Mouse (Mus musculus): Measurements from ENCODE around the gene Ablim1.

Gene Ablim1

DNA sequence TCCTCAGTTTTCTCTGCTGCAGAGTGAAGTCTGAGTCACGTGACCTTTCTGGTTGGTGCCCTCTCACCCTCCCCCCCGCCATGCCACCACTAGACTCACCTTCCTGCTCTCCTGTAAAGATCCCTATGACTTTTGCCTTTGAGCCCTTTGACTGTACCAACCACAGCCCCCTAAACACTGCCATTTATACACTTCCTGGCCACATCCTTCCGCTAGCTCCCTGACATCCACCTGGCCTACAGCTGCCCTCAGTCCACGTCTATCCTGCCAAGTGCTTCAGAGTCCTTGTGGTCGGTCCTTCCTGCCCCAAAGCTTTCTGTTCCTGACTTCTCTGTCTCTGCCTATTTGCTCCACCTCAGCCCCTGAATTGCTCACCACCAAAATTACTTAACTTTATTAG lies 29.1 kb upstream of the Ablim1 start:
- DNase-seq (ENCODE audit: low spot score) = no peak

GRCm38 (mm10) chr19:57340900-57341742 lies 26.4 kb upstream of the Ablim1 start:
- DNase-seq (ENCODE audit: low spot score) = no peak

- no peak for DNase-seq (ENCODE audit: low spot score)
These were observed 24.7 kb upstream of the Ablim1 start for GRCm38 (mm10) chr19:57339281-57339864.

- no peak for DNase-seq (ENCODE audit: low spot score)
These were observed 20.4 kb upstream of the Ablim1 start for GRCm38 (mm10) chr19:57335135-57335534.

DNA sequence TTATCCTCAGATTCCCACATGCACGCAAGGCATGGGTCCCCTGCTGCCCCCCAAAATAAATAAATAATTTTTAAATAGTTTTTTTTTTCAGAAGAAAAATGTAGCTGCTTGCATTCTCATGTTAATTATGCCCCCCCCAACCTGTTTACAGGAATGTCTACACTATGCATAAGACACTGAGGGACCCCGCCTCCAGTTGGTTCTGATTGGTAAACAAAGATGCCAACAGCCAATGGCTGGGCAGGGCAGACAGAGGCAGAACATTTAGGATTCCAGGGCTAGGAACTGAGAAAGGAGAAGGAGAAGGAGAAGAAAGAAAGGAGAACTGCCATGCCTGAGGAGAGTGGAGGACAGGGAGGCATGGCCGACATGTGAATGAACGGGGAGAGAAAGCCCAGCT lies 18.6 kb upstream of the Ablim1 start:
- DNase-seq (ENCODE audit: low spot score) = no peak

- DNase-seq (ENCODE audit: low spot score) = no peak
These were observed 16.5 kb upstream of the Ablim1 start for GRCm38 (mm10) chr19:57331237-57331636.

DNA sequence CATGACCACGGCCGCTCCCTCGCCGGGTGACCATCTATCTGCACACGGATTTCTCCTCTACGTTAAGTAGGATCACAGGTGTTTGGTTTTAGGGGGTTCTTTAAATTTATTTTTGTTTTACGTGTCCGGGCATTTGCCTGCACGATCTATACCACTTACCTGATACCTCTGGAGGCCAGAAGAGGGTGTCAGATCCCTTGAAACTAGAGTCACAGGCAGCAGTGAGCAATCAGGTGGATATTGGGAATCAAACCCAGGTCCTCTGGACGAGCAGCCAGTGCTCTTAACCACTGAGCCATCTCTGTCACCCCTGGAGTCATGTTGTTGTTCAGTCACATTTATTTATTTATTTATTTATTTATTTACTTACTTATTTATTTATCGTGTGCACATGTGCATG lies 15.6 kb upstream of the Ablim1 start:
- no peak for DNase-seq (ENCODE audit: low spot score)

- no peak for DNase-seq (ENCODE audit: low spot score)
These were observed 14.1 kb upstream of the Ablim1 start for GRCm38 (mm10) chr19:57328792-57329191.

DNA sequence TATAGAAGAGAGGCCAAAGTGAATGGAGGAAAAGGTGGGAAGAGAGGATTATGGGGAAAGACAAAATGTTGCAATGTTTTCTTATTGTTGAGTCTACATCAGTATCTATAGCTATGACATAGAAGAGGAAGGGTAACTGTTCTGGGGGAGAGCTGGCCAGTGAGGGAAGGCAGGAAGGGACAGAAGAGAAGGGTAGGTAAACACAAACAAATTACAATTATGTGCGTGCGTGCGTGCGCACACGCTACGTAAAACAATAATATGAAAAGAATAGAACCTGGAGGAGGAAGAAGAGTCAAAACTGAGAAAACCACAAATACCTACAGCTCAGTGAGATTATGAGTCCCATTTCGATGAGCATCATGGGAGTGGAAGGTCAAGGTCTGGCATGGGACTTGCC lies 13.6 kb upstream of the Ablim1 start:
- no peak for DNase-seq (ENCODE audit: low spot score)

DNA sequence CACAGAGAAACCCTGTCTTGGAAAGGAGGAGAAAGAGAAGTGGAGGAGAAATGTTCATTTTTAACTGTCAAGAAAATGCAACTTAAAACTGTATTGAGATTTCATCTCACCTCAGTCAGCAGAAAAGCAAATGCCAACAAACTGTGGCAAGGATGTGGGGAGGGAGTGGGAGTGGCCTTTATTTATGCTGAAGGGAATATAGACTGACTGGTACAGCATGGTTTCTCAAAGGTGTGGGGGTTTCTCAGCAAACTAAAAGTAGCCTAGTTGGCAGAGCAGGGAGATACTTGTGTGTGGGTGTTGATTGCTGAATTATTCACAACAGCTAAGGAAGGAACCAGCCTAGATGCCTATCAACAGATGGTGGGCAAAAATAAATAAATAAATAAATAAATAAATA lies 13.0 kb upstream of the Ablim1 start:
- DNase-seq (ENCODE audit: low spot score) = no peak

- peak; percentile 63 for DNase-seq (ENCODE audit: low spot score)
These were observed 11.1 kb upstream of the Ablim1 start for GRCm38 (mm10) chr19:57325748-57326300.

GRCm38 (mm10) chr19:57323087-57323486 lies 8.4 kb upstream of the Ablim1 start:
- DNase-seq (ENCODE audit: low spot score) = no peak

DNA sequence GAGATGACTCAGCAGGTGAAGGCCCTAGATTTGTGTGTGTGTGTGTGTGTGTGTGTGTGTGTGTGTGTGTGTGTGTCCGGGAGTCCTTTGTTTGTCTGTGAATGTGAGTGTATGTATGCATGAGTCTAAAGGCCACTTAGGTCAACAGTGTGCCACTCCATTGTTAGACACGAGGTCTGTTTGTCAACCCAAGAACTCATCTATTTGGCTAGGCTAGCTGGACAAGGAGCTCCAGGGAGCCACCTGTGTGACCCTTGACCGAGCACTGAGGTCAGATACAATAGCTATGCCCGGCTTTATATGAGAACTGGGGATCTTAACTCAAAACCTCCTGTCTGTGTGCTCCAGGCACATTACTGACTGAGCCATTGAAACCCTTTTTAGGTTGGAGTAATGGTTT lies 7.8 kb upstream of the Ablim1 start:
- peak; percentile 60 for DNase-seq (ENCODE audit: low spot score)

DNA sequence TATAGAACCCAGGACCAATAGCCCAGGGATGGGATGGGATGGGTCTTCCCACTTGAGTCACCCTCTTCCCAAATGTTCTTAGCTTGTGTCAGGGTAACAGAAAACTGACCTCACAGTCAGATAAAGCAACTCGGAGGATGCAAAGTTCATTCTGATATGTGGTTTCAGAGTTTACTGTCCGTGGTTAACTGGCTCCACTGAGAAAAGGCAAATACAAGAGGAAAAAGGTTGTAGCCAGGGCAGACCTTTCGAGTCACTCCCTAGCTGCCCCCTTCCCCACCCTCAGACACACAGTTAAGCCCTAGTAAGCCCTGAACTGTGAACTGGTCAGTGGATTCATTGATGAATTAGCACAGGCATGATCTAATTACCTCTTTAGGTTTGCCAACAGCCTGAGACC lies 7.1 kb upstream of the Ablim1 start:
- DNase-seq (ENCODE audit: low spot score) = peak; percentile 39

DNA sequence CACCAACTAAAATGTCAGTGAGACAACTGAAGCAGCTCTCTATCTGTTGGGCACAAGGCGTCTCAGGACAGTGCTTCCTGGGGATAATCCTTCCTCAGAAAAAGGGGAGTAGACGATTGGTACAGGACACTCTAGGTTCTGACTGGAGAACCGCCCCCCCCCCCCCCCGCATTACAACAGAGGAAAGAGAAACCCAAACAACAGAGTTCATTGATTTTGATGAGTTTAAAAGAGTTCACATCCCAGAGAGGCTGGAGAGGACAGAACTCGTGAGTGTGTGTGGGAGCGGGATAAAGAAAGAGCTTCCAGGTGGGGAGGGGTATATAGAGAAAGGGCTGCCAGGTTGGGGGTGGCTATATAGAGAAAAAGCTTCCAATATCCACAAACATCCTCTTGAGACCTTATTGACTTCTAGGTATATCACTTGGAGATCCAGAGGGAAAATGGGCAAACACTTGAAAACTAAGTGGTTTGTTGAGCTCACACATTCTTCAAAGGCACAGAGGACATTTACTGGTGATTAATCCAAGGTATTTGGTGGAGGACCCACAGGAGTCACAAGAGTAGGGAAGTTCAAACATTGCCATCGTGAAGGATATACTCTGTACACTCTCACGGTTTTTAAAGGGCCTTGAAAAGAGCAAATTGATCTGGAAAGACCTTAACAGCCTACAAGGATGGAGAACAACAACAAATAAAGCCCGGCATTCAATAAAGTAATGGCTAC lies 6.1 kb upstream of the Ablim1 start:
- no peak for DNase-seq (ENCODE audit: low spot score)

DNA sequence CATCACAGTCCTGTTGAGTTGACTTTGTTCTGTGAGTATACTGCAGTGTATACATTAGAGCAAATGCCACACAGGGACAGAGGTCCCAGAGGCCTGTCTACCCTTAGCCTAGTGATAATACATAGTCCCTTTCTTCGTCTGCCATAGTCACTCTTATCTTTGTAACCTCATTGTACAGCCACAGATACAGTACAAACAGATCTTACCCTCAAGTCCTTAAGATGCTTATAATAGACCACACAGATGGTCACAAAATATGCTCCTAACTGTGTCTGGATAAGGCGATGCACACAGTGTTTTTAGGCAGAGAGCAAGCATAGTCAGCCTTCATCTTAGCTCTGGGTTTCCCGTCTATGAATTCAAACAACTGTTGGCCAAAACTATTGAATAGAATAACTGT lies 1.9 kb upstream of the Ablim1 start:
- DNase-seq (ENCODE audit: low spot score) = no peak

DNA sequence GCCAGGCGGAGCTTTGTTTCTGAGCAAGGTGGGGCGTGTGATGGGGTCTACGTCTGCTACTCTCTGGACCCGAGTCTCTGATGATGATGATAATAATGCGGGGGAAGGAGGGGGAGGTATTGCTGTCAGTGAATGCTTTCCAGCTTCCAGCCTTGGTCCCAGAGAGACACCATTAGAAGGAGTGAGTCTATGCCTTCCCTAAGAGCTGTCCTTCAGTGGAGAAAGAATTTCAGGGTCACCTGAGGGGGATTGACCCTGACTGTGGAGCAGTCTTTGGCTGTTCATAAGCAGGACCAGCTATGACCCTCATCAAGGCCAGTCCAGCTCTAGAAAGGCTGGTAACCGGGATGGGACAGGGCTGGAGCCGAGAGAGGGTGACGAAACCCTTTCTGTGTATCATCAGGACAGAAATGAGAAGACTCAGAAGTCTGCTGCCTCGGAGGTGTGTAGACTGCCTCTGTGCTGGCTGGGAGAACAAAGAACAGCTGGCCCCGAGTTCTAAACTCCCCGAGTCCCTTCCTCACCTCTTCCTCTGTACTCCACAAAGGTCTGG lies 370 bp upstream of the Ablim1 start:
- no peak for DNase-seq (ENCODE audit: low spot score)

- DNase-seq (ENCODE audit: low spot score) = no peak
These were observed 801 bp downstream of the Ablim1 start for GRCm38 (mm10) chr19:57313891-57314345.

GRCm38 (mm10) chr19:57313226-57313625 lies 1.5 kb downstream of the Ablim1 start:
- DNase-seq (ENCODE audit: low spot score) = peak; percentile 77

DNA sequence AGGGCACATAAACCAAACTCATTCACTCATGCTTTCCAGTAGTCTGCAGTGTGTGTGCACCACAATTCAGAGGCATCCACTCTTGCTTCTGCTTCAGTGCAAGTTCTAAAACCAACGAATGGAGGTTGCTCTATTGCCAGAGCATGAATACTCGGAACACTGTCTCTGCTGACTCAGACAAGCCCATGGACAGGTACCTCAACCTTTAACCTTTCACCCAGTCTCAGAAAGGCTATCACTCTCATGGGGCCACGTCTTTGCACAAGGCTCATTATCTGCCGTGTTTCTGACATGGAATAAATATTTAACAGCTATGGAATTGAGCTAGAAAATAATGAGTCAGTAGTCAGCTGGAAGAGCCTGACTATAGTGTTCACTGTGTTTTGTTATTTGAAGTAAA lies 4.7 kb downstream of the Ablim1 start:
- DNase-seq (ENCODE audit: low spot score) = peak; percentile 51

- no peak for DNase-seq (ENCODE audit: low spot score)
These were observed 8.1 kb downstream of the Ablim1 start for GRCm38 (mm10) chr19:57306601-57307000.

DNA sequence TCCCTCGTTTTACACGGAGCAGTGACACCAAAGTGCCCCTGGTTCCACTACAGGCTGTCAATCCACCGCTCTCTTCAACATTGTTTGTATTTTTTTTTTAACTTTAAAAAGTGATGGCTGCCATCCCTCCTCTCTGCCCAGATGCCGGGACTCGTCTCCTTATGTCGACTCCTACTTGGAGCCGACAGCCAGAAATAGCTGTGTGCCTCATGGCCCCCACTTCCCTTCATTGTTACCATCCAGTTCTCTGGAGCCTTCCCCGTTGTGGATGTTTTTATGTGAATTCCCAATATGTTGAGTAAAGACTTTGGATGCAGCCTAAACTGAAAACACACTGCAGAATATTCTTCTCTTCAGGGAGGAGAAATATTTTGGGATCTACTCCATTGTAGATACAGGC lies 8.7 kb downstream of the Ablim1 start:
- no peak for DNase-seq (ENCODE audit: low spot score)

Data from yolk sac, embryonic 10.5 days (tissue).